Mouse (Mus musculus): ENCODE measurements around the gene Rpl7l1.

GRCm38 (mm10) chr17:46742986-46743385, 39.5 kb downstream of the Rpl7l1 start:
- TF ChIP-seq CTCF (IDR thresholded peaks at IDR 0.05; ENCODE audit: borderline replicate concordance, insufficient read depth, low read depth, low read length) (no peak), POLR2A (IDR thresholded peaks at IDR 0.05; ENCODE audit: borderline replicate concordance, insufficient read depth, low read length) (no peak)

All from cerebellum, adult 2 months (tissue).